Mouse (Mus musculus) C2C12 (cell line): ENCODE data around the gene Slc9a3r1. TPM values are rescaled to one million over a fixed set of nuclear protein-coding genes. Genes with fewer than 3 reads are reported as not detected.

Experiments
- H3K27me3 ChIP-seq: one replicate; pipeline ENCODE4 v1.6.1; 2011; ENCODE audit not compliant: control insufficient read depth, insufficient read depth, insufficient read length
- H3K36me3 ChIP-seq: one replicate; pipeline ENCODE4 v1.6.1; 2011; ENCODE audit not compliant: control insufficient read depth, insufficient read depth
- H3K4me3 ChIP-seq: one replicate; pipeline ENCODE4 v1.5.1; 2011; ENCODE audit warnings: mild to moderate bottlenecking, control low read depth; ENCODE audit not compliant: poor library complexity, insufficient read depth, severe bottlenecking
- H3K79me2 ChIP-seq: one replicate; pipeline ENCODE4 v1.6.1; 2011; ENCODE audit not compliant: control insufficient read depth, insufficient read depth
- H3K79me3 ChIP-seq: one replicate; pipeline ENCODE4 v1.6.1; 2011; ENCODE audit warnings: low read depth, control low read depth
- H3ac ChIP-seq: one replicate; pipeline ENCODE3; 2011; ENCODE audit warnings: low read depth; ENCODE audit not compliant: control insufficient read depth, insufficient read length
- CEBPB ChIP-seq: IDR thresholded peaks from one replicate; pipeline ENCODE4 v1.6.1; 2011; ENCODE audit warnings: low read depth, mild to moderate bottlenecking, control low read depth, moderate library complexity
- CTCF ChIP-seq: IDR thresholded peaks from one replicate; pipeline ENCODE4 v1.5.1; 2011; ENCODE audit not compliant: control insufficient read depth, insufficient read depth, insufficient read length
- FOSL1 ChIP-seq: IDR thresholded peaks from one replicate; pipeline ENCODE4 v1.8.0; 2011; ENCODE audit warnings: mild to moderate bottlenecking, low read length; ENCODE audit not compliant: poor library complexity, insufficient read depth, severe bottlenecking
- MAX ChIP-seq: IDR thresholded peaks from one replicate; pipeline ENCODE4 v1.6.1; 2011; ENCODE audit warnings: mild to moderate bottlenecking, control low read depth
- MYOD1 ChIP-seq: IDR thresholded peaks from one replicate; pipeline ENCODE4 v1.6.1; 2011; ENCODE audit warnings: low read depth; ENCODE audit not compliant: control insufficient read depth, insufficient read length
- MYOG ChIP-seq: IDR thresholded peaks from one replicate; pipeline ENCODE4 v1.6.1; 2011; ENCODE audit not compliant: control insufficient read depth, insufficient read length; ENCODE audit errors: extremely low read depth
- USF1 ChIP-seq: IDR thresholded peaks from one replicate; pipeline ENCODE4 v1.6.1; 2011; ENCODE audit warnings: low read depth, mild to moderate bottlenecking, control low read depth, moderate library complexity
- polyA plus RNA-seq: library from polyadenylated mRNA; unstranded; fragments of >200 nt; fragmentation: generic; extraction: Trizol; gene quantifications from one replicate; pipeline ENCODE4 v1.2.1, GENCODE M21; 2012; ENCODE audit warnings: missing spikeins

The Slc9a3r1 gene
- polyA plus RNA-seq, 1 experiment: 19.1 TPM

- Histone ChIP-seq H3K36me3 (no peaks in the 10 kb centered on the region), H3K79me2 (no peaks in the 10 kb centered on the region), H3K4me3 (no peak overlapping the region), H3K79me3 (no peaks in the 10 kb centered on the region), H3ac (no peak overlapping the region), H3K27me3 (peaks cover 17% of the 10 kb centered on the region)
- TF ChIP-seq CTCF (peak; percentile 80), CEBPB (no peak)
Measured at GRCm38 (mm10) chr11:115153699-115154292, 9.3 kb upstream of the Slc9a3r1 start.

GRCm38 (mm10) chr11:115155053-115155634 is 8.0 kb upstream of the Slc9a3r1 start:
- H3K36me3 ChIP-seq: no peaks in the 10 kb centered on the region
- no peak overlapping the region for H3K4me3 ChIP-seq
- H3ac ChIP-seq: no peak overlapping the region

GRCm38 (mm10) chr11:115157933-115158719 is 5.0 kb upstream of the Slc9a3r1 start:
- no peaks in the 10 kb centered on the region for H3K36me3 ChIP-seq
- TF ChIP-seq MYOG (no peak), USF1 (no peak), MAX (no peak), CEBPB (no peak), MYOD1 (no peak), CTCF (no peak)
- H3K79me2 ChIP-seq: no peaks in the 10 kb centered on the region
- H3K79me3 ChIP-seq: no peaks in the 10 kb centered on the region
- H3K27me3 ChIP-seq: peaks cover 17% of the 10 kb centered on the region
- no peak overlapping the region for H3K4me3 ChIP-seq
- H3ac ChIP-seq: no peak overlapping the region

More at GRCm38 (mm10) chr11:115155053-115155634, 8.0 kb upstream of the Slc9a3r1 start:
- H3K27me3 ChIP-seq: peaks cover 17% of the 10 kb centered on the region
- H3K79me2 ChIP-seq: no peaks in the 10 kb centered on the region
- no peak for TF ChIP-seq USF1
- TF ChIP-seq MYOD1: no peak
- no peak for TF ChIP-seq MYOG
- TF ChIP-seq CEBPB: no peak
- TF ChIP-seq MAX: no peak
- H3K79me3 ChIP-seq: no peaks in the 10 kb centered on the region

- H3K27me3 ChIP-seq: peaks cover 6% of the 10 kb centered on the region
- no peak overlapping the region for H3ac ChIP-seq
- no peak overlapping the region for H3K4me3 ChIP-seq
- no peaks in the 10 kb centered on the region for H3K36me3 ChIP-seq
- H3K79me3 ChIP-seq: no peaks in the 10 kb centered on the region
- no peaks in the 10 kb centered on the region for H3K79me2 ChIP-seq
- no peak for TF ChIP-seq MYOD1
- TF ChIP-seq FOSL1: no peak
- no peak for TF ChIP-seq MYOG
- no peak for TF ChIP-seq CEBPB
- peak; percentile 14 for TF ChIP-seq USF1
- TF ChIP-seq MAX: peak; percentile 29
- peak; percentile 41 for TF ChIP-seq CTCF
Measured at GRCm38 (mm10) chr11:115160016-115160797, 2.9 kb upstream of the Slc9a3r1 start.

- H3K4me3 ChIP-seq: no peak overlapping the region
- H3K27me3 ChIP-seq: peaks cover 5% of the 10 kb centered on the region
- TF ChIP-seq FOSL1 (no peak), MAX (no peak), USF1 (no peak), MYOD1 (no peak), CEBPB (no peak), MYOG (no peak), CTCF (peak; percentile 82)
- no peak overlapping the region for H3ac ChIP-seq
- no peaks in the 10 kb centered on the region for H3K36me3 ChIP-seq
- no peaks in the 10 kb centered on the region for H3K79me3 ChIP-seq
- H3K79me2 ChIP-seq: no peaks in the 10 kb centered on the region
Measured at GRCm38 (mm10) chr11:115160883-115161577, 2.1 kb upstream of the Slc9a3r1 start.
